Mouse (Mus musculus): ENCODE measurements around the gene Gm9999.
"Not testable (repeated sequence)": the region's sequence is repeated elsewhere in the genome, so short reads cannot be mapped to it uniquely, and the experiment has no call there.

The Gm9999 gene

DNA sequence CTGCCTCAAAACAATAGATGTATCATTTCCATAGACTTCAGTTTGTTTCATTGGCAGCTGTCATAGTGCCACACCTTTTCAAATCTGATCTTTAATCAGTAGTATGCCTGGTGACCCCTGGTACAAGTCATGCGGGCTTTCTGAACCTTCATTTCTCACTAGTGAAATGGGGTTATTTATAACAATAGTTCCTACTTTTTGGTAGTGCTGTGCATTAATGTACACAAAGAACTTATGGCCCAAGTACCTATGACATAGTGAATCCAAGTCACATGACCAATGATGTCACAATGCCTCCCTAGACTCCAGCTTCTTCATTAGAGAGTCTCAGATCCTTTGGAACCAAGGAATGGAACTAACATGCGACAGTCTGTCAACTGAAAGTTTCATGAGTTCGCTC is at the start of gene Gm9999:
TSS of gene Gm9999 (plus strand) at position 301 of the 400 bp plus-strand sequence.
- DNase-seq (ENCODE audit: low spot score): no peak

- DNase-seq (ENCODE audit: low spot score): no peak
These were observed 48.6 kb upstream of the Gm9999 start for GRCm38 (mm10) chr7:46934788-46935187.

GRCm38 (mm10) chr7:46935847-46936246 is 47.5 kb upstream of the Gm9999 start:
- DNase-seq (ENCODE audit: low spot score): peak; percentile 15

- DNase-seq (ENCODE audit: low spot score): peak; percentile 73
These were observed 25.3 kb upstream of the Gm9999 start, which contains the start of gene Uevld for GRCm38 (mm10) chr7:46957831-46958691. Uevld (minus strand) TSS chr7:46958527.

DNA sequence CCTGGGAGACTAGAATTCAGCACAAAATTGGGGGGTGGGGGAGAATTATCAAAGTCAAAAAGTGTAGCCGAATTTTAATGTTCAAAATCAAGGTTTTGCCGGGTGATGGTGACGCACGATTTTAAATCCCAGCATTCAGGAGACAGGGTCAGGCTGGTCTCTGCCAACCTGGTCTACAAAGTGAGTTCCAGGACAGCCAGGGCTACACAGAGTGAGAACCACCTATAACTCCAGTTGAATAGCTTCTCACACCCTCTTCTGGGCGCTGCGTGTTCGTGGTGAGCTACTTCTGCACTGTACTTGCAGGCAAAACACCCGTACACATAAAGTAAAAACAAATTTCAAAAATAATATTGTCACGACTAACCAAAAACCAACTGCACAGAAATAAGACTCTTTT is 24.5 kb upstream of the Gm9999 start:
- no peak for DNase-seq (ENCODE audit: low spot score)

GRCm38 (mm10) chr7:46960991-46961390 is 22.4 kb upstream of the Gm9999 start:
- no peak for DNase-seq (ENCODE audit: low spot score)

- DNase-seq (ENCODE audit: low spot score): no peak
These were observed 21.2 kb upstream of the Gm9999 start for GRCm38 (mm10) chr7:46962132-46962531.

GRCm38 (mm10) chr7:46962806-46963618 is 20.4 kb upstream of the Gm9999 start:
- DNase-seq (ENCODE audit: low spot score): peak; percentile 63

DNA sequence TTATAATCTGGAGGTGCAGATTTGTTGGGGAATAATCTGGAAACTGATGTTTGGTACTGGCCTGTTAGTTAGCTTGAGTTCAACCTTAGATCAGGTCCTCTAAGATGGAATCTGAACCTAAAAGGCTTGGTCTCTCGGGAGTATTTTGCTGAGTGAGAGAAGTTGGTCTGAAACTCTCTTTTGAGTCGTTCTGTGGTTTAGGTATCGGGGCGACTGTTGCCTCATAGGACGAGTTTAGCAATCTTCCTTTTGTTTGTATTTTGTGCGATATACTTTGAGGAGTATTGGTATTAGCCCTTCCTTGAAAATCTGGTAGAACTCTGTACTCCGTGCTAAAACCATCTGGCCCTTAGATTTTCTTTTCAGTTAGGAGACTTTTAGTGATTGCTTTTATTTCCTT is 19.3 kb upstream of the Gm9999 start:
- DNase-seq (ENCODE audit: low spot score): no peak

DNA sequence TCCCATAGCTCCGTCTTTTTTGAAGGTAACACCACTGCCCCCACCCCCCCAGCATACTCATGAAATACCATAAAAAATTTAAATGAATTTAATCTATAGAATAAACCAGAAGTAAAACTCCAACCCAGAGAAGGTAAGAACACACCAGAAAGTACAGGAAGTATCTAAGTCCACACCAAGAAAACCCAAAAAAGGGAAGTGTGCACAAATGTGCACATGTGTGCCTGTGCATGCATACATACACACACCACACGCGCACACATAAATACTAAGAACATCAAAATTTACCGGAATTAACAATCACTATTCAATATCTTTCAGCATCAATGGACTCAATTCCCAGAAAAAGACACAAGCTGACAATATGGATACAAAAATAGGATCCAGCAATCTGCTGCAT is 13.5 kb upstream of the Gm9999 start:
- no peak for DNase-seq (ENCODE audit: low spot score)

- DNase-seq (ENCODE audit: low spot score): no peak
These were observed 8.7 kb upstream of the Gm9999 start for GRCm38 (mm10) chr7:46974648-46975047.

DNA sequence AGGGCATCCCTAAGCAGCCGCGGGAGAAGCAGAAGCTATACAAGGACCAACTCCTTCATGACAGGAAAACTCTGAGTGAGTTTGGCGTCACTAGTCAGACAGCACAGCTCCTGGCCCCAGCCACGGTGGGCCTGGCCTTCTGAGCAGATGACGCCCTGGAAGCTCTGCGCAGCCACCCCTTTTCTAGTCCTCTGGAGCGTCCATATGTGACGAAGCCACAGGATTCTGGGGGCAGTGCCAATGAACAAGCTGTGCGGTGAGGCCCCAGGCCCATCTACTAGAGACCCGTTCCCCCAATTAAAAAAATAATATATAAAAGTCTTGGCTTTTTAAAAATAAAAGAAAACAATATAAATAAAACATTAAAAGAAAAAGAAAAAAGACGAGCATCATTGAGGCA is 7.9 kb upstream of the Gm9999 start:
- no peak for DNase-seq (ENCODE audit: low spot score)

GRCm38 (mm10) chr7:46985718-46986505 is 2.5 kb downstream of the Gm9999 start:
- no peak for DNase-seq (ENCODE audit: low spot score)

DNA sequence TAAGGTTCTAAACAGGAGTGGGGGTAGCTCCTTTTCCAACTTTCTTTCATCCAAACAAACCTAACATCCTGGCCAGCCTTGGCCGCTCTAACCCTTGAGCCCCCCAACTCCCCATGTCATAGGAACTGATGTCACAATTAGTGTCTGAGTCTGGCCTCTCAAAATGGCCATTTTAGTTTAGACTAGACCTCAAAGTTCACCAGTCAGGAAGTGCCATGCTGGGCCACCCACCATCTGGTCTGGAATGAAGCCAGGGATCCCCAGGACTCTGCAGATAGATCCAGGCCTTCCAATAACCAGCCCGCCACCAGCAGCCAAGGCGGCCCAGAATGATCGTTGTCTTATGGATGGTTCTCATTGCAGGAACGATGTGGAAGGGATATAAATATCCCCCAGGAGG is 3.3 kb downstream of the Gm9999 start:
- DNase-seq (ENCODE audit: low spot score): no peak

DNA sequence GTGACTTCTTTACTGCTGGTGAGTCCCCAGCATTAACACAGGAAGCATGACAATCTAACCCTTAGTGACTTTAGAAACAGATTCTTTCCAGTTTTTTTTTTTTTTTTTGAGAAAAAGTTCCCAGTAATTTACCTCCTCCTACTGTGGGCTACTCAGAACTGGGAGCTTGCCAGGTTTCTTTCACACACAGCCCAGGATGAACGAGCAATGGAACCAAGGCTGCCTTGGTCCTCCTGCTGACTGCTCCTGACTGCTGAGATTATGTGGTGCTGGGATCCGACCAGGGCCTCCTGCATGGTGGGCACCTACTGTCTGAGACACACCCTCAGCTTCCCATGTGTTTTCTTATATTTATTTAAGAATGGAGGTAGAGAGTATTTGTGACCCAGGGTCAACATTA is 3.7 kb downstream of the Gm9999 start:
- no peak for DNase-seq (ENCODE audit: low spot score)

GRCm38 (mm10) chr7:46989387-46989786 is 6.0 kb downstream of the Gm9999 start:
- DNase-seq (ENCODE audit: low spot score): not testable (repeated sequence)

GRCm38 (mm10) chr7:46993079-46993478 is 9.7 kb downstream of the Gm9999 start:
- DNase-seq (ENCODE audit: low spot score): no peak

DNA sequence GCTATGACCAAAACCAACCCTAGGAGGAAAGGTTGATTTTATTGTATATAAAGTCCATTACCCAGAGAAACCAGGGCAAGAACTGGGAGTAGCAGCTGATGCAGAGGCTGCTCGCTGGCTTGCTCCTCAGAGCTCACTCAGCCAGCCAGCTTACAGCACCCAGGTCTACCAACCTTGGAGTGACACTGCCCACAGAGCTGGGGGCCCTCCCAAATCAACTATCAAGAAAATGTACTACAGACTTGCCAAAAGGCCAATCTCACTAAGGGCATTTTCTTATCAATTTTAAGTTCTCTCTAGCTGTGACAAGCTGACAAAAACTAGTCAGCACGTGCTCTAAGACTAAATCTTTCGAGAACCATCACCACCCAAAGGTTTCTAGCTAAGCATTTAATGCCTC is 12.2 kb downstream of the Gm9999 start:
- DNase-seq (ENCODE audit: low spot score): no peak

DNA sequence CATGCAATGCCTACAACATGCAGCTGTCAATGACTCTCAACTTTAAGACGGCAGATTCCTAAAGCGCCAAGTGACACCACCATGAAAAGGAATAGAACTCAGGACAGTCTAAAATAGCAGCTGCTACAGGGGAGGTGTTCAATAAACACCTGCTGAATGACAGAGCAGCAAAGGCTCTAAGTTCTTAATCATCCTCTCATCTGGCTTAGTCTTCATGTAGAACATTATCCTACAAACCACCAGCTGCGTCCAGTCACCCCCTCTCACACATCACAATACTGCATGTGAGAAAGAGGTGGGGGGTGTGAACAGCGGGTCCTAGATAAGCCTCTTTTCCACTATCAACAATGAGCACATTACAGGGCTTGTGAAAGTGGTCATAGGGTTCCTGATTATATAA is 13.6 kb downstream of the Gm9999 start:
- DNase-seq (ENCODE audit: low spot score): no peak

- no peak for DNase-seq (ENCODE audit: low spot score)
These were observed 14.4 kb downstream of the Gm9999 start for GRCm38 (mm10) chr7:46997644-46998395.

- DNase-seq (ENCODE audit: low spot score): no peak
These were observed 15.6 kb downstream of the Gm9999 start for GRCm38 (mm10) chr7:46998942-46999341.
